Mouse (Mus musculus) myocyte (in vitro differentiated cells): Measurements from ENCODE around the gene Msh5. TPM values are rescaled to one million over a fixed set of nuclear protein-coding genes. Genes with fewer than 3 reads are reported as not detected.

Experiments
- H3K27me3 ChIP-seq: one replicate; pipeline ENCODE4 v1.6.1; 2011; ENCODE audit not compliant: control insufficient read depth, insufficient read depth, insufficient read length
- H3K36me3 ChIP-seq: one replicate; pipeline ENCODE4 v1.6.1; 2011; ENCODE audit not compliant: control insufficient read depth, insufficient read depth
- H3K4me2 ChIP-seq: one replicate; pipeline ENCODE4 v1.6.1; 2011; ENCODE audit warnings: low read depth, control low read depth
- H3K4me3 ChIP-seq: one replicate; pipeline ENCODE4 v1.5.1; 2011; ENCODE audit warnings: mild to moderate bottlenecking, control low read depth, moderate library complexity
- H3K79me2 ChIP-seq: one replicate; pipeline ENCODE4 v1.6.1; 2011; ENCODE audit not compliant: control insufficient read depth, insufficient read depth
- H3ac ChIP-seq: one replicate; pipeline ENCODE4 v1.6.1; 2011; ENCODE audit not compliant: control insufficient read depth, insufficient read length
- CEBPB ChIP-seq: IDR thresholded peaks from 2 replicates; pipeline ENCODE4 v1.6.1; 2011; ENCODE audit warnings: mild to moderate bottlenecking, moderate library complexity; ENCODE audit not compliant: poor library complexity, insufficient read depth, severe bottlenecking
- E2F4 ChIP-seq: IDR thresholded peaks from one replicate; pipeline ENCODE4 v1.6.1; 2011; ENCODE audit warnings: mild to moderate bottlenecking, control low read depth, moderate library complexity; ENCODE audit not compliant: insufficient read depth
- MAX ChIP-seq: IDR thresholded peaks from one replicate; pipeline ENCODE4 v1.6.1; 2011; ENCODE audit warnings: low read depth, mild to moderate bottlenecking, control low read depth
- MYOD1 ChIP-seq, 3 experiments: IDR thresholded peaks; one replicate each; pipeline ENCODE4 v1.6.1; 2011; ENCODE audit warnings: control low read depth in 2 of 3, low read depth in 2 of 3, mild to moderate bottlenecking in 2 of 3, moderate library complexity in 1 of 3; ENCODE audit not compliant: insufficient read length in 2 of 3, control insufficient read depth in 1 of 3
- MYOG ChIP-seq, 3 experiments: IDR thresholded peaks; one replicate each; pipeline ENCODE4 v1.6.1; 2011; ENCODE audit warnings: control low read depth in 2 of 3, low read depth in 2 of 3, mild to moderate bottlenecking in 2 of 3; ENCODE audit not compliant: insufficient read length in 2 of 3, control insufficient read depth in 1 of 3, insufficient read depth in 1 of 3
- POLR2A ChIP-seq: IDR thresholded peaks from one replicate; pipeline ENCODE4 v1.6.1; 2011; ENCODE audit warnings: low read depth, mild to moderate bottlenecking, control low read depth, moderate library complexity; ENCODE audit not compliant: insufficient read length
- POLR2AphosphoS2 ChIP-seq: IDR thresholded peaks from one replicate; pipeline ENCODE4 v1.6.1; 2011; ENCODE audit warnings: low read depth, control low read depth; ENCODE audit not compliant: insufficient read length
- REST ChIP-seq: IDR thresholded peaks from one replicate; pipeline ENCODE4 v1.6.1; 2011; ENCODE audit warnings: mild to moderate bottlenecking, control low read depth, moderate library complexity; ENCODE audit not compliant: insufficient read depth, insufficient read length
- SRF ChIP-seq: IDR thresholded peaks from one replicate; pipeline ENCODE4 v1.6.1; 2011; ENCODE audit warnings: low read depth; ENCODE audit not compliant: control insufficient read depth, insufficient read length
- TCF12 ChIP-seq: IDR thresholded peaks from one replicate; pipeline ENCODE4 v1.6.1; 2011; ENCODE audit warnings: mild to moderate bottlenecking, control low read depth; ENCODE audit not compliant: poor library complexity, insufficient read depth, severe bottlenecking
- TCF3 ChIP-seq: IDR thresholded peaks from one replicate; pipeline ENCODE4 v1.6.1; 2011; ENCODE audit warnings: low read depth, control low read depth; ENCODE audit not compliant: insufficient read length
- USF1 ChIP-seq: IDR thresholded peaks from one replicate; pipeline ENCODE4 v1.6.1; 2011; ENCODE audit warnings: low read depth, mild to moderate bottlenecking, control low read depth, moderate library complexity
- polyA plus RNA-seq: library from polyadenylated mRNA; unstranded; fragments of >200 nt; fragmentation: generic; extraction: Trizol; gene quantifications from one replicate; pipeline ENCODE4 v1.2.1, GENCODE M21; 2012; ENCODE audit warnings: missing spikeins

The Msh5 gene
- polyA plus RNA-seq, 1 experiment, result 2.1 TPM

DNA sequence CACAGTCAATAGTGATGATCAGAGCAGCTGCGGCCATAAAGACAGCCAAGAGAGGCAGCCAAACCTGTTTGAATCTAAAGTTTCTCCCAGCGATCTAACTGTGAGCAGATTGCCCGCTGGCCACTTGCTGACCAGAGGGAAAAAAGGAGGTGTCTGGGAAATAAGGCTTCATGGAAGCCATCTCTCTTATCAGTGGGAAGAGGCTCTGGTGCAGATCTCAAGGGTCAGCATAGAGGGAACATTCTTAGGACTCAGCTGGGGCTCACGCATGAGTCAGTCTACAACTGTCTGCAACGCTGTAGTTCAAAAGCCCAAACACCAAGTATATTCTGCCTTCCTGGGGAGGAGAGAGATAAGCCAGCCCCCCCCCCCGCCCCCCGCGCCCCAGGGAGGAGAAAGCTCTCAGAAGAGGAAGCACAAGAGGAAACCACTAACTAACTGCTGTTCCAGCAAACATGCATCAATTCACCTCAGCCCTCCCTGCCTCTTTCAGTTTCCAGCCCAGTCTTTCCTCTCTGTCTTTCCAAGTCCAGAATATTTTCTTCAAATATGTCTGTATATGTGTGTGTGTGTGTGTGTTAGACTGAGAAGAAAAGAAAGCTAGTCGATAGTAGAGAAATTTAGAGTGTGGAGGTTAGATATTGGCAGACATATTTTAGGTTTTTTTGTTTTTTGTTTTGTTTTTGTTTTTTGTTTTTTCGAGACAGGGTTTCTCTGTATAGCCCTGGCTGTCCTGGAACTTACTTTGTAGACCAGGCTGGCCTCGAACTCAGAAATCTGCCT is 1.8 kb upstream of the Msh5 start:
- peak overlapping the region; percentile 81 for H3K4me2 ChIP-seq
- TF ChIP-seq USF1 (no peak), POLR2AphosphoS2 (no peak), MAX (no peak), MYOG (IDR thresholded peaks at IDR 0.05; ENCODE audit: control insufficient read depth in 1 of 3, insufficient read depth in 1 of 3, insufficient read length in 2 of 3, low read depth in 2 of 3) (no peak), POLR2A (no peak), SRF (no peak), CEBPB (no peak), MYOD1 (IDR thresholded peaks at IDR 0.05; ENCODE audit: control insufficient read depth in 1 of 3, insufficient read length in 2 of 3, low read depth in 2 of 3) (no peak), TCF12 (no peak), E2F4 (no peak), TCF3 (no peak), REST (no peak)
- no peak overlapping the region for H3ac ChIP-seq
- no peaks in the 10 kb centered on the region for H3K27me3 ChIP-seq
- no peak overlapping the region for H3K4me3 ChIP-seq
- peaks cover 34% of the 10 kb centered on the region for H3K79me2 ChIP-seq
- peaks cover 13% of the 10 kb centered on the region for H3K36me3 ChIP-seq

DNA sequence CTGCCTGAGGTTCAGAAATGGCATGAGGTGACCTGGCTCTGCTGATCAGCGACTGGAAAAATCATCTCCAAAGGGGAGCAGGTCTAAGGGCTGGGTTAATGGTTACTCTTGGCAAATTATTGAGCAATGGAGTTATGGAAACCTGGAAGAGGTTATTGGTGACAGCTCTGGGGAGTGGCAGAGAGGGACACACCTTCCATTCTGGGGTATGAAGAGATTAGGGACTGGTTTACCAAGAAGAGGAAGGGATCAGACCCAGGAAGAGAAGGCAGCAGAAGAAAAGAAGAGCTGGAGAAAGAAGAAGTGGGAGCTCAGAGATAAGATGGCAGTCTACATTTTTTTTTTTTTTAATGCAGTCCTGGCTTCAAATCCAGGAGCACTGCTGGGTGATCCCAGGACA is 1.1 kb upstream of the Msh5 start:
- Histone ChIP-seq H3K79me2 (peaks cover 28% of the 10 kb centered on the region), H3ac (no peak overlapping the region), H3K4me2 (peak overlapping the region; percentile 81), H3K36me3 (peaks cover 7% of the 10 kb centered on the region), H3K4me3 (no peak overlapping the region), H3K27me3 (no peaks in the 10 kb centered on the region)
- TF ChIP-seq REST (no peak), SRF (no peak), MAX (no peak), POLR2A (no peak), MYOG (IDR thresholded peaks at IDR 0.05; ENCODE audit: control insufficient read depth in 1 of 3, insufficient read depth in 1 of 3, insufficient read length in 2 of 3, low read depth in 2 of 3) (no peak), E2F4 (no peak), MYOD1 (IDR thresholded peaks at IDR 0.05; ENCODE audit: control insufficient read depth in 1 of 3, insufficient read length in 2 of 3, low read depth in 2 of 3) (no peak)

DNA sequence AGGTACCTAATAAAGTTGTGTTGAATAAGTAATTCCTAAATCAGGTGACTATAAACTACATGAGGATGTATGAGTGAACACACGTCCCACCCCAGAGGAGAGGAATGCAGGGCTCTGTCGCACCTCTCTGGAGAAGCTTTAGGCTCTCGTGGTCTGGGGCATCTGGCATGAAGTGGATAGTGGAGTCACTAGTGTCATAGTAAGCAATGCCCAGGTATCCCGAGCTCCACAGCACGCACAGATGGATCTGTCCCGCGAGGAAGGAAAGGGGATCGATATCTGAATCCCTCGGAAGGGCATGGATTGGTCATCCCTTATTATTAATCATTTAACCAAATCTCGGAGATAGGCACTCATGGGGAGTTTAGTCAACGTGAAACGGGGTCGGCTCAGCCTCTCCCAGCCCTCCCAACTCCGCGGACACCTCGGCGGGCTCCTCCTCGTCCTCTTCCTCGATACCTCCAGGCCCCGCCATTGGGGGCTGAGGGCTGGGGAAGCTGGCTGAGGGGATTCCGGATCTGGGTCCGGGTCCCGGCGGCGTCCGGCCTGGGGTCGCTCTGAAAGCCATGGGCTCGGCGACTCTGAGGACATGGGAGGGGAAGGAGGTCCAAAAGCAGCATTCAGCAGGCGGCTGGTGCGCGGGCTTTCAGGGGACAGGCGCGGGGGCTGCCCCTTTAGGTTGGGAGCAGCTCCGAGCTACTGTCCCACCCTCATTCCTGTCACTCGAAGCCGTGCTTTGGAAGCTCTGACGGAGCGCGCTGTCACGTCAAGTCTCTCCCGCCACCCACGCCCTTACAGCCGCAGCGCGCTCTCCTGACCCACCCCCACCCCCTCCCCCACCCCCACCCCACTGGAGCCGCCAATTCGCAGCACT is 501 bp downstream of the Msh5 start:
- Histone ChIP-seq H3K36me3 (no peaks in the 10 kb centered on the region), H3K4me3 (peak overlapping the region; percentile 29), H3K27me3 (no peaks in the 10 kb centered on the region), H3K4me2 (peak overlapping the region; percentile 65), H3K79me2 (peaks cover 12% of the 10 kb centered on the region), H3ac (peak overlapping the region; percentile 58)
- no peak for TF ChIP-seq TCF3
- peak; percentile 89 for TF ChIP-seq POLR2AphosphoS2
- peak in 1 of 3 experiments; percentile 13 for TF ChIP-seq MYOD1 (IDR thresholded peaks at IDR 0.05; ENCODE audit: control insufficient read depth in 1 of 3, insufficient read length in 2 of 3, low read depth in 2 of 3)
- no peak for TF ChIP-seq CEBPB
- no peak for TF ChIP-seq MAX
- TF ChIP-seq SRF, result no peak
- no peak for TF ChIP-seq MYOG (IDR thresholded peaks at IDR 0.05; ENCODE audit: control insufficient read depth in 1 of 3, insufficient read depth in 1 of 3, insufficient read length in 2 of 3, low read depth in 2 of 3)
- TF ChIP-seq TCF12, result no peak
- no peak for TF ChIP-seq USF1
- TF ChIP-seq REST, result no peak
- peak; percentile 72 for TF ChIP-seq POLR2A
- no peak for TF ChIP-seq E2F4

DNA sequence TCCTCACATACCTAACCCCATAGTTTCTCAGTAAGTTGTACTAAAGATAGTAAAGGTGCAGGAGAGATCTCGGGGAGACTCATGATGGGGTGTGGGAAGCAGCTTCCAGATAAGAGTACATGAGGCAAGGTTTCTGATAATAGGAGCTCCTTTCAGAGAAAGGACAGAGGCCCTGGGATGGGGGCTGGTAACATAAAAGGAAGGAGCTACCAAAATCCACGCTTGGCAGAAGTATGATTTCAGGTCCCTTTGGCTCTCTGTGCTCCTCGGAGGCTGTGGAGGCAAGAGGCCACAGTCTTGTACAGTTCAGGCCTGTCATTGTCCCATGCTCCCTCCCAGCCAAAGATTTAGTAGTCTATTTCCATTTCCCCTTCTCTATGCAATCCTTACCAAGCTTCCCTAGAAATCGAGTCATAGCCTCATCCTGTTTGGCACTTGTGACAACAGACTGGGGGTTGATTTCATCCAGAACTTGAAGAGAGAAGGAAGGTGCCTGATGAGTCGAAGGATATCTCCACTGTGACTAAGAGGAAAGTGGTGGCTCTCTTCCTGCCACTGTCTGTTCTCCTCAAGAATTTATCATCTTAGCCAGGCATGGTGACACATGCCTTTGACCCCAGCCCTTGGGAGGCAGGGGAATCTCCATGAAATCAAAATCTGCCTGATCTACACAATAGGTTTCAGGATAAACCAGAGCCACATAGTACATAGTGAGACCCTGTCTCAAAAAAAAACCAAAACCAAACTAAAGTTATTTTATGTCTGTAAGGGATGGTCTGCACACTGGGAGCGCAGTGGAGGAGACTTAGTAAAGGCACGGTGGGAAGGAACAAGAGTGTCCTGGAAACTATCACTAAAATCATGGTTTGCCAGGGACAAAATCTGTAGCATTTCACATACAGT is 1.4 kb downstream of the Msh5 start:
- peak overlapping the region; percentile 65 for H3K4me2 ChIP-seq
- H3K4me3 ChIP-seq, result peak overlapping the region; percentile 29
- H3K36me3 ChIP-seq, result no peaks in the 10 kb centered on the region
- no peak for TF ChIP-seq REST
- TF ChIP-seq POLR2A, result no peak
- TF ChIP-seq MYOD1 (IDR thresholded peaks at IDR 0.05; ENCODE audit: control insufficient read depth in 1 of 3, insufficient read length in 2 of 3, low read depth in 2 of 3), result no peak
- TF ChIP-seq MAX, result no peak
- no peak for TF ChIP-seq POLR2AphosphoS2
- no peak for TF ChIP-seq MYOG (IDR thresholded peaks at IDR 0.05; ENCODE audit: control insufficient read depth in 1 of 3, insufficient read depth in 1 of 3, insufficient read length in 2 of 3, low read depth in 2 of 3)
- TF ChIP-seq CEBPB, result no peak
- no peak for TF ChIP-seq SRF
- no peak for TF ChIP-seq E2F4
- TF ChIP-seq TCF3, result no peak
- no peak for TF ChIP-seq USF1
- TF ChIP-seq TCF12, result no peak
- peaks cover 4% of the 10 kb centered on the region for H3K79me2 ChIP-seq
- no peak overlapping the region for H3ac ChIP-seq
- no peaks in the 10 kb centered on the region for H3K27me3 ChIP-seq
